Comparison of ENCODE assay signal across 20 mouse cellular contexts in the genomic region with DNA sequence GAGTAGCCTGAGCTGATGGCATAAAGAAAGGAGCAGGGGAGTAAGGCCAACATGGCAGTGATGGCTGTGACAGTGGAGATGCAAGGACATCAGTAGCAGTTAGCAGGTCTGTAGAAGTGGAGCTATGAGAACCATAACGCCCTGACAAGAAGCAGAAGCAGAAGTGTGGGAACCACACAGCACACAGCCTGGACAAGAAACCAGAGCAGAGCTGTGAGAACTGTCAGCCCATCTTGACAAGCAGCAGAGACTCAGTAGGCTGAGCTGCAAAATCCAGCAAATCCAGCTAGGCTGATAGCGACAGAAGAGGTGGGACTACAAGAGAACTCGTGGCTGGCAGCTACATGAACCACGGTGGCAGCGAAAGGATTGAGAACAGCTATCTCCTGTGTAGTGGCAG. TPM values are rescaled to one million over a fixed set of nuclear protein-coding genes. Genes with fewer than 3 reads are reported as not detected.
DNase-seq lines count a peak whose midpoint lies in the region; ATAC-seq and TF ChIP-seq lines count a peak whose summit lies in the region.
"Had no signal": no experiment of that assay in that cellular context is flagged by ENCODE, and none has a peak within 500 bp of the region (broad histone marks: within the 10 kb centered on the region; RNA-seq: fewer than 3 reads in every experiment).

No protein-coding gene starts in this region.

- H3K4me2 ChIP-seq in forebrain, embryonic 11.5 days (ENCODE audit: low read depth, low read length, severe bottlenecking), result no peak overlapping the region
- H3K4me2 ChIP-seq in forebrain, embryonic 13.5 days, result no peak overlapping the region
- H3K4me2 ChIP-seq in heart, embryonic 14.5 days (ENCODE audit: low read length), result no peak overlapping the region
- H3K4me2 ChIP-seq in liver, postnatal 0 days (ENCODE audit: low read depth, low read length), result no peak overlapping the region
- no peak overlapping the region for H3K4me2 ChIP-seq in liver, embryonic 11.5 days
- H3K4me2 ChIP-seq: embryonic facial prominence, embryonic 15.5 days; hindbrain, embryonic 15.5 days; midbrain, embryonic 12.5 days had no signal

- no peaks in the 10 kb centered on the region for H3K9me3 ChIP-seq in forebrain, embryonic 11.5 days (ENCODE audit: control insufficient read depth, low read length)
- no peaks in the 10 kb centered on the region for H3K9me3 ChIP-seq in forebrain, embryonic 13.5 days (replicated peaks)
- no peaks in the 10 kb centered on the region for H3K9me3 ChIP-seq in heart, embryonic 14.5 days (ENCODE audit: control insufficient read depth, low read length)
- no peaks in the 10 kb centered on the region for H3K9me3 ChIP-seq in liver, postnatal 0 days (ENCODE audit: low read length)
- no peaks in the 10 kb centered on the region for H3K9me3 ChIP-seq in liver, embryonic 11.5 days (ENCODE audit: control insufficient read depth, low read length)
- H3K9me3 ChIP-seq: embryonic facial prominence, embryonic 15.5 days; forebrain, embryonic 10.5 days; hindbrain, embryonic 15.5 days; midbrain, embryonic 12.5 days had no signal

- 82% methylated on average over 5 of the region's 5 CpGs for WGBS in forebrain, embryonic 11.5 days
- WGBS in forebrain, embryonic 13.5 days, result 85% methylated on average over 5 of the region's 5 CpGs
- WGBS in heart, embryonic 14.5 days, result 18% methylated on average over 5 of the region's 5 CpGs
- WGBS in liver, postnatal 0 days (ENCODE audit: insufficient replicate concordance), result 52% methylated on average over 5 of the region's 5 CpGs
- WGBS in liver, embryonic 11.5 days, result 39% methylated on average over 5 of the region's 5 CpGs

- H3K27me3 ChIP-seq in forebrain, embryonic 11.5 days (ENCODE audit: control insufficient read depth, insufficient read depth, low read length), result no peaks in the 10 kb centered on the region
- no peaks in the 10 kb centered on the region for H3K27me3 ChIP-seq in forebrain, embryonic 13.5 days
- no peaks in the 10 kb centered on the region for H3K27me3 ChIP-seq in heart, embryonic 14.5 days (ENCODE audit: control insufficient read depth, insufficient read depth, low read length)
- no peaks in the 10 kb centered on the region for H3K27me3 ChIP-seq in liver, postnatal 0 days (ENCODE audit: insufficient read depth, low read length)
- no peaks in the 10 kb centered on the region for H3K27me3 ChIP-seq in liver, embryonic 11.5 days (replicated peaks; ENCODE audit: control insufficient read depth, insufficient read depth, low read length)
- no peaks in the 10 kb centered on the region for H3K27me3 ChIP-seq in splenic B cell, adult 2 months (ENCODE audit: control insufficient read depth, insufficient read depth, low read length, poor library complexity, severe bottlenecking)
- H3K27me3 ChIP-seq: embryonic facial prominence, embryonic 15.5 days; hindbrain, embryonic 15.5 days; midbrain, embryonic 12.5 days had no signal

- no peak overlapping the region for H3K27ac ChIP-seq in forebrain, embryonic 11.5 days (ENCODE audit: low read depth, low read length)
- H3K27ac ChIP-seq in forebrain, embryonic 13.5 days, result no peak overlapping the region
- H3K27ac ChIP-seq in heart, embryonic 14.5 days (replicated peaks in 1 of 2; ENCODE audit: control insufficient read depth in 1 of 2, insufficient read depth in 1 of 2, low read depth in 2 of 2, low read length in 2 of 2), result peak overlapping the region; percentile 58 to 61
- H3K27ac ChIP-seq in liver, postnatal 0 days (ENCODE audit: low read depth), result no peak overlapping the region
- no peak overlapping the region for H3K27ac ChIP-seq in liver, embryonic 11.5 days (ENCODE audit: low read depth, low read length)
- H3K27ac ChIP-seq: embryonic facial prominence, embryonic 15.5 days; forebrain, embryonic 10.5 days; hindbrain, embryonic 15.5 days; midbrain, embryonic 12.5 days had no signal

- H3K4me3 ChIP-seq in forebrain, embryonic 11.5 days (ENCODE audit: low read depth, low read length), result no peak overlapping the region
- H3K4me3 ChIP-seq in forebrain, embryonic 13.5 days, result no peak overlapping the region
- H3K4me3 ChIP-seq in heart, embryonic 14.5 days (ENCODE audit: control insufficient read depth in 1 of 2, insufficient read depth in 1 of 2, low read depth in 1 of 2, low read length in 2 of 2), result no peak overlapping the region
- no peak overlapping the region for H3K4me3 ChIP-seq in liver, postnatal 0 days (ENCODE audit: low read depth, low read length)
- no peak overlapping the region for H3K4me3 ChIP-seq in liver, embryonic 11.5 days (ENCODE audit: low read depth, low read length)
- H3K4me3 ChIP-seq: embryonic facial prominence, embryonic 15.5 days; forebrain, embryonic 10.5 days; hindbrain, embryonic 15.5 days; midbrain, embryonic 12.5 days had no signal

- no peak for TF ChIP-seq CTCF in liver, postnatal 0 days (IDR thresholded peaks at IDR 0.05; ENCODE audit: low read depth)

- H3K36me3 ChIP-seq in forebrain, embryonic 11.5 days (ENCODE audit: control insufficient read depth, insufficient read depth, low read length), result no peaks in the 10 kb centered on the region
- H3K36me3 ChIP-seq in forebrain, embryonic 13.5 days (ENCODE audit: poor library complexity, severe bottlenecking), result no peaks in the 10 kb centered on the region
- no peaks in the 10 kb centered on the region for H3K36me3 ChIP-seq in heart, embryonic 14.5 days (ENCODE audit: control insufficient read depth, insufficient read depth, low read length)
- H3K36me3 ChIP-seq in liver, postnatal 0 days (replicated peaks; ENCODE audit: insufficient read depth, low read length), result no peaks in the 10 kb centered on the region
- no peaks in the 10 kb centered on the region for H3K36me3 ChIP-seq in liver, embryonic 11.5 days (ENCODE audit: control insufficient read depth, insufficient read depth, low read length)
- no peaks in the 10 kb centered on the region for H3K36me3 ChIP-seq in splenic B cell, adult 2 months (ENCODE audit: control insufficient read depth, insufficient read depth, low read length, poor library complexity, severe bottlenecking)
- H3K36me3 ChIP-seq: embryonic facial prominence, embryonic 15.5 days; forebrain, embryonic 10.5 days; hindbrain, embryonic 15.5 days; midbrain, embryonic 12.5 days had no signal

- intact Hi-C loops in heart, postnatal 25 days (cut with DNase I), result no loop called here

- no peak overlapping the region for H3K9ac ChIP-seq in forebrain, embryonic 11.5 days (ENCODE audit: low read length)
- no peak overlapping the region for H3K9ac ChIP-seq in forebrain, embryonic 13.5 days
- H3K9ac ChIP-seq in heart, embryonic 14.5 days (ENCODE audit: low read length), result no peak overlapping the region
- H3K9ac ChIP-seq in liver, postnatal 0 days (replicated peaks), result no peak overlapping the region
- no peak overlapping the region for H3K9ac ChIP-seq in liver, embryonic 11.5 days (ENCODE audit: low read depth, low read length)
- H3K9ac ChIP-seq: embryonic facial prominence, embryonic 15.5 days; hindbrain, embryonic 15.5 days; midbrain, embryonic 12.5 days had no signal

- peak; percentile 30 for DNase-seq in forebrain, embryonic 11.5 days (ENCODE audit: low spot score)
- no peak for DNase-seq in heart, postnatal 25 days (ENCODE audit: low spot score)
- peak; percentile 9 for DNase-seq in liver, postnatal 0 days
- no peak for DNase-seq in liver, embryonic 11.5 days (ENCODE audit: low spot score)
- DNase-seq in splenic B cell, adult 2 months (ENCODE audit: low read depth, low spot score), result peak; percentile 8
- DNase-seq in cerebellum, postnatal 4 days (ENCODE audit: low spot score in 2 of 2), result no peak
- DNase-seq: cerebellum, adult 8-10 months; kidney, adult 2 months; layer of hippocampus, postnatal 36 days; liver; lung, adult 2 months; lung, postnatal 4 days; thymus, postnatal 25 days had no signal

- no peak for ATAC-seq in forebrain, embryonic 11.5 days (replicated peaks; ENCODE audit: low FRiP score)
- no peak for ATAC-seq in forebrain, embryonic 13.5 days
- ATAC-seq in heart, embryonic 14.5 days (ENCODE audit: insufficient number of reproducible peaks, insufficient read depth, low FRiP score, low read depth), result no peak
- no peak for ATAC-seq in liver, postnatal 0 days
- ATAC-seq in liver, embryonic 11.5 days (replicated peaks; ENCODE audit: low FRiP score), result no peak

- no peaks in the 10 kb centered on the region for H3K4me1 ChIP-seq in forebrain, embryonic 11.5 days (replicated peaks; ENCODE audit: control insufficient read depth, insufficient read depth, low read length)
- H3K4me1 ChIP-seq in forebrain, embryonic 13.5 days, result no peaks in the 10 kb centered on the region
- H3K4me1 ChIP-seq in heart, embryonic 14.5 days (ENCODE audit: control insufficient read depth in 2 of 2, insufficient read depth in 2 of 2, low read length in 2 of 2), result peaks cover 7 to 15% of the 10 kb centered on the region in 2 experiments
- H3K4me1 ChIP-seq in liver, postnatal 0 days (ENCODE audit: insufficient read depth), result no peaks in the 10 kb centered on the region
- no peaks in the 10 kb centered on the region for H3K4me1 ChIP-seq in liver, embryonic 11.5 days (replicated peaks; ENCODE audit: control insufficient read depth, insufficient read depth, low read length)
- H3K4me1 ChIP-seq: embryonic facial prominence, embryonic 15.5 days; hindbrain, embryonic 15.5 days; midbrain, embryonic 12.5 days had no signal

- no peak for TF ChIP-seq EP300 in liver, postnatal 0 days (IDR thresholded peaks at IDR 0.05; ENCODE audit: low read depth)

RNA-seq across cellular contexts. Expression of a gene that starts 52.5 kb away (rescaled TPM):
- polyA plus RNA-seq in forebrain, embryonic 11.5 days (2014; fragmentation: Nextera tagmentation; extraction: Ambion mirVana), result 8.5 and 8.8 TPM in 2 replicates
- polyA plus RNA-seq in forebrain, embryonic 13.5 days (2015; fragmentation: Nextera tagmentation; extraction: Ambion mirVana), result 6.6 and 7.3 TPM in 2 replicates
- polyA plus RNA-seq in heart, embryonic 14.5 days (2014; fragmentation: Nextera tagmentation; extraction: Ambion mirVana), result 9.3 and 14.1 TPM in 2 replicates
- 10 to 100 TPM; 21.2 to 21.4 TPM for total RNA-seq in heart, postnatal 25 days (2021)
- polyA plus RNA-seq in liver, postnatal 0 days (2015; fragmentation: Nextera tagmentation; extraction: Ambion mirVana), result 2.8 and 3.6 TPM in 2 replicates
- 9.8 and 10.2 TPM in 2 replicates for polyA plus RNA-seq in liver, embryonic 11.5 days (2014; fragmentation: Nextera tagmentation; extraction: Ambion mirVana)
- total RNA-seq: MEL had no signal

Comparison
In these comparisons a context has a peak if more than half of its experiments do, and no peak if none do; other contexts are left out.
1. DNase-seq: peak in forebrain, embryonic 11.5 days (single experiment), liver, postnatal 0 days (single experiment) and splenic B cell, adult 2 months (single experiment); none in heart, postnatal 25 days (single experiment), liver, embryonic 11.5 days (single experiment) and cerebellum, postnatal 4 days (0 of 2).
2. H3K27ac ChIP-seq: peak in heart, embryonic 14.5 days (2 of 2); none in forebrain, embryonic 11.5 days (single experiment), forebrain, embryonic 13.5 days (single experiment), liver, postnatal 0 days (single experiment) and liver, embryonic 11.5 days (single experiment).